Mouse (Mus musculus) NIH3T3 (cell line): ENCODE measurements around the gene Pcgf3.

ENCODE experiments used
- DNase-seq: peaks from one replicate; pipeline ENCODE4 v3.0.0-alpha.2; 2012; ENCODE audit warnings: low read depth

Pcgf3 gene

GRCm38 (mm10) chr5:108461082-108462065 is at the start of gene Pcgf3:
TSS of gene Pcgf3 (plus strand) at chr5:108461232.
- DNase-seq, result peak; percentile 97

GRCm38 (mm10) chr5:108414711-108415110 is 46.3 kb upstream of the Pcgf3 start:
- DNase-seq, result no peak

- DNase-seq, result no peak
Measured at GRCm38 (mm10) chr5:108422741-108423140, 38.3 kb upstream of the Pcgf3 start.

- no peak for DNase-seq
Measured at GRCm38 (mm10) chr5:108423427-108423826, 37.6 kb upstream of the Pcgf3 start.

GRCm38 (mm10) chr5:108427186-108427585 is 33.8 kb upstream of the Pcgf3 start:
- peak; percentile 75 for DNase-seq

- DNase-seq, result no peak
Measured at GRCm38 (mm10) chr5:108431196-108431595, 29.8 kb upstream of the Pcgf3 start.

- peak; percentile 95 for DNase-seq
Measured at GRCm38 (mm10) chr5:108433804-108434587, 27.0 kb upstream of the Pcgf3 start, which contains the start of gene Atp5k. TSS of gene Atp5k (minus strand) at chr5:108434448.

- no peak for DNase-seq
Measured at GRCm38 (mm10) chr5:108436101-108436500, 24.9 kb upstream of the Pcgf3 start.

GRCm38 (mm10) chr5:108446973-108447372 is 14.1 kb upstream of the Pcgf3 start:
- DNase-seq, result no peak

- no peak for DNase-seq
Measured at GRCm38 (mm10) chr5:108447857-108448256, 13.2 kb upstream of the Pcgf3 start.

GRCm38 (mm10) chr5:108448785-108449668 is 12.0 kb upstream of the Pcgf3 start, which contains the start of gene Mfsd7a:
TSS of gene Mfsd7a (minus strand) at chr5:108448891.
- DNase-seq, result peak; percentile 85

GRCm38 (mm10) chr5:108450837-108451540 is 10.0 kb upstream of the Pcgf3 start:
- DNase-seq, result no peak

GRCm38 (mm10) chr5:108451611-108452010 is 9.4 kb upstream of the Pcgf3 start:
- no peak for DNase-seq

GRCm38 (mm10) chr5:108452422-108452821 is 8.6 kb upstream of the Pcgf3 start:
- DNase-seq, result no peak

GRCm38 (mm10) chr5:108454094-108454493 is 6.9 kb upstream of the Pcgf3 start:
- no peak for DNase-seq

- DNase-seq, result no peak
Measured at GRCm38 (mm10) chr5:108458706-108459105, 2.3 kb upstream of the Pcgf3 start.

GRCm38 (mm10) chr5:108460461-108460860 is 571 bp upstream of the Pcgf3 start:
- peak; percentile 5 for DNase-seq

GRCm38 (mm10) chr5:108462446-108462845 is 1.4 kb downstream of the Pcgf3 start:
- DNase-seq, result no peak

GRCm38 (mm10) chr5:108465131-108465891 is 4.3 kb downstream of the Pcgf3 start:
- no peak for DNase-seq

GRCm38 (mm10) chr5:108466647-108467046 is 5.6 kb downstream of the Pcgf3 start:
- DNase-seq, result no peak
